Mouse (Mus musculus) brain, embryonic 14.5 days (tissue): Measurements from ENCODE around the gene Nelfa.

ENCODE experiments used
- CTCF ChIP-seq: fragments of 200-500 bp; IDR thresholded peaks from 2 replicates; pipeline ENCODE4 v1.5.1; 2012; ENCODE audit warnings: inconsistent platforms, mild to moderate bottlenecking, moderate library complexity, borderline replicate concordance; ENCODE audit not compliant: insufficient read depth, insufficient read length; ENCODE audit errors: extremely low read depth
- POLR2A ChIP-seq: fragments of 200-500 bp; IDR thresholded peaks from 2 replicates; pipeline ENCODE4 v1.6.1; 2012; ENCODE audit warnings: mild to moderate bottlenecking, inconsistent platforms, borderline replicate concordance; ENCODE audit not compliant: poor library complexity, insufficient read depth, insufficient read length, severe bottlenecking; ENCODE audit errors: extremely low read depth

- TF ChIP-seq POLR2A, result no peak
- TF ChIP-seq CTCF, result no peak
Measured at GRCm38 (mm10) chr5:33955868-33956267, 19.7 kb upstream of the Nelfa start.
